Mouse (Mus musculus) heart, postnatal 0 days (tissue): ENCODE results near the gene Rsph9.

Experiments
- CTCF ChIP-seq: IDR thresholded peaks from 2 replicates; pipeline ENCODE4 v1.5.1; 2016; ENCODE audit warnings: antibody characterized with exemption, control low read depth, low read depth
- EP300 ChIP-seq: IDR thresholded peaks from 2 replicates; pipeline ENCODE4 v1.6.1; 2016; ENCODE audit warnings: antibody characterized with exemption, low read depth

DNA sequence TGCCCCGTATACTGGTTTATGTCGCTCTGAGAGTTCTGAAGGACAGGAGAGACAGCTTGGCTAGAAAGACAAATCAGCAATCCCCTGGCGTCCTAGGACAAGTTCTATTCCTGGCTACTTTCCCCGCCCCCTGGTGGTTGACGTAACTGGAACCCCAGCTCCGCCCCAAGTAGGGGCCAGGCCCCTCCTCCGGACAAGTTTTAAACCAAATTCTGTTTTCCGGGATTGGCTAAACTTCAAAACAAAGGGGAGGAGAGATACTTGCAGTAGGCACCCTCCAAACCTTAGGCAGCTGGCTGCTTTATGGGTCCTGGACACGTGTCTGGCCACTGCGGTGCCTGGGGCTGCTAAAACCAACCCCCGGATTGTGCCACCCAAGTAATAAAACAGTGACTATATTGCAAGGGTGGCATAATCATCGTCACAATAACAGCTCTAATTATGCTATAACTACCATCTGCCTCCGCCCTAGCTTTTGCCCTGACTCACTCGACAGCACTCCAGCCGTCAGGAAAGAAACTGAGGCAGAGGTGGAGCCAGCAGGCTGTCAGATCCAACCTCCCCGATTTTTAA is 16.2 kb upstream of the Rsph9 start:
- peak; percentile 39; the same call in 1 of the 2 replicates for TF ChIP-seq CTCF
- TF ChIP-seq EP300: peak; percentile 57; the same call in 1 of the 2 replicates
